Mouse (Mus musculus) testis, adult 2 months (tissue): Measurements from ENCODE around the gene Tjp3. TPM values are rescaled to one million over a fixed set of nuclear protein-coding genes. Genes with fewer than 3 reads are reported as not detected.

Source experiments
- H3K27ac ChIP-seq: fragments of 200-500 bp; 2 replicates; pipeline ENCODE4 v1.5.1; 2012; ENCODE audit warnings: low read depth, low read length; ENCODE audit not compliant: control insufficient read depth, insufficient read depth
- H3K27me3 ChIP-seq: fragments of 200-500 bp; 2 replicates; pipeline ENCODE4 v1.6.1; 2012; ENCODE audit warnings: mild to moderate bottlenecking, low read length, moderate library complexity; ENCODE audit not compliant: control insufficient read depth, insufficient read depth
- H3K36me3 ChIP-seq: fragments of 200-500 bp; 2 replicates; pipeline ENCODE4 v1.6.1; 2012; ENCODE audit warnings: mild to moderate bottlenecking, low read length; ENCODE audit not compliant: control insufficient read depth, insufficient read depth
- H3K4me1 ChIP-seq: fragments of 200-500 bp; 2 replicates; pipeline ENCODE4 v1.6.1; 2012; ENCODE audit warnings: low read length; ENCODE audit not compliant: control insufficient read depth, insufficient read depth
- H3K4me3 ChIP-seq: fragments of 200-500 bp; 2 replicates; pipeline ENCODE4 v1.5.1; 2012; ENCODE audit warnings: low read depth, mild to moderate bottlenecking, low read length, moderate library complexity, mixed read lengths; ENCODE audit not compliant: control insufficient read depth
- CTCF ChIP-seq: fragments of 200-500 bp; IDR thresholded peaks from 2 replicates; pipeline ENCODE4 v1.5.1; 2012; ENCODE audit warnings: low read depth, mild to moderate bottlenecking, inconsistent platforms, low read length, moderate library complexity; ENCODE audit not compliant: control insufficient read depth, insufficient read depth, insufficient replicate concordance
- POLR2A ChIP-seq: fragments of 200-500 bp; IDR thresholded peaks from 2 replicates; pipeline ENCODE4 v1.6.1; 2012; ENCODE audit warnings: low read depth, mild to moderate bottlenecking, inconsistent platforms, low read length, moderate library complexity; ENCODE audit not compliant: control insufficient read depth
- polyA plus RNA-seq: library from polyadenylated mRNA; depleted of rRNA; stranded (reverse); fragments of >200 nt; gene quantifications from 2 replicates; pipeline ENCODE4 v1.2.3, GENCODE M21; 2012

Tjp3 gene
- polyA plus RNA-seq, 1 experiment = 0.56 TPM

DNA sequence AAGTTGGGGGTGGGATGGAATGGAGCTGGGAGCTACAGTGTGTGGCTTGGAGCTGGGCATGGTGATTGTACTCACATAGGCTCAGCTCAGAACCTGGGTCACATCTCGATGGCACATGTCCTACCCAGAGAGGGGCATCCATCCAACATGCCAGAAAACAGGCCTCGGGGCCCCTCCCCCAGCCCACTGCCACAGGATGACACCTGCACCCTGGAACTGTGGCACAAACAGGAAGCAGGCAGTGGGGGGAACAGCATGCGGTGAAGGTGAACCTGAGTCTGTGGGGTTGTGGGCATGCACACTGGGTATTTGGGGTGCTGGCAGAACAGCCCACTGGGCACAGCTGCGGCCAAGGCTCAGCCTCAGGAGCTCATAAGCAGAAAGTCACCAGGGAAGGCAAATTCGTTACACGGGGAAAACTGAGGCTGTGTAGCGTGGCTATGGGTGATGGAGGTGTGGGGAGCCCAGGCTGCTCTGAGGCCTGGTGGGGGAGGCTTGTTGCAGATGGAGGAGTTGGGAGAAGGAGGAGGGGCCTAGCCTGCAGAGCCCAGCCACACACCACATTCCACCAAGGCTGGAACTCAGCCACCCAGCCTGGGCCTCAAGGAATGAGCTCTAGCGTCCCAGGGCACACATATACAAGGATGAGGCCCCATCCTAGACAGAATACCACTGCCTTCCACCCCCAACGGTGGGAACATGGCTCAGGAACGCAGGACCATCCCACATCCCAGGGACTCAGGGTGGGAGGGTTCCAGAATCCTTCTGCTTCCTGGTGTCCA, 38.0 kb upstream of the Tjp3 start:
- no peak for TF ChIP-seq POLR2A
- Histone ChIP-seq H3K27me3 (no peaks in the 10 kb centered on the region), H3K4me3 (no peak overlapping the region), H3K36me3 (no peaks in the 10 kb centered on the region), H3K27ac (peak overlapping the region; percentile 27; the same call in 1 of the 2 replicates), H3K4me1 (peaks cover 7% of the 10 kb centered on the region)

DNA sequence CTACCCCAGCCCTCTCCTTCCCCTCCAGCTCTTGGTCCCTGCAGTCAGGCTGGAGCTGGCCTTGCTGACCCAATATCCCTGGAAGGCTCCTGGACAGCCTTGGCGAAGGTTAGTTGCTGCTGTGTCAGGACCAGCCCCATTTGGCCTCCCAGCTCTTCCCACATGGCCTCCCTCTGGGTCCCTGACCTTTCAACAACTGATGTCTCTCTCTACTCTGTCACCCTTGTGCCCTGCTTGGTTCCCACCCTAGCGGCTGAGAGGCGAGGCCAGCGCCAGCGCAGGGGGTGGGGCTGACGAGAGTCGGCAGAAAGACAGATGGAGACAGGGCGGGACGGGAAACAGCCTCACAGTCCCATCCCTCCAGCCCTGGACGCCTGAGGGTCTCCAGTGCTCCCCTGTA, 37.0 kb upstream of the Tjp3 start, which contains the start of gene Tbxa2r:
TSS of gene Tbxa2r (plus strand) at position 346 of the 400 bp plus-strand sequence.
- Histone ChIP-seq H3K4me3 (no peak within 1 kb of the TSS), H3K27ac (peak within 1 kb of the TSS; percentile 27; the same call in 1 of the 2 replicates), H3K36me3 (no peaks in the 10 kb centered on the region; the same call in 1 of the 2 replicates), H3K4me1 (peaks cover 7% of the 10 kb centered on the region), H3K27me3 (no peaks in the 10 kb centered on the region)
- TF ChIP-seq POLR2A (no peak), CTCF (no peak)

DNA sequence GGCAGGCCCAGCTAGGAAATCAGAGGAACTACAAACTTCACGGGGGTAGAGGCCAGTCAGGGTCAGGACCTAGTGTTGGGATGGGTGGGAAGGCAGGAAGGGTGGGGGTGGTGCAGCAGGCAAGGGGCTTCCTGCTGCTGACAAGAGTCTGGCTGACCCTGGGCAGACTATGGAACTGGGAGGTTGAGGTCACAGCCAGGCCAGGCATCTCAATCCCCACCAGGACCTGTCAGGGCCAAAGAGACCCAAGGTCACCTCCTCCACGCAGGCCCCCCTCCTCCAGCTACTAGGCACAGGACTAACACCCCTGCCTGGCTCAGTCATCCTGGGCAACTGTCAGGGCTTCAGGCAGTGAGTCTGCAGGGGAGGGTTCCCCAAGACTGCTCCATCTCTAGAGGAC, 36.6 kb upstream of the Tjp3 start:
- H3K27me3 ChIP-seq = no peaks in the 10 kb centered on the region
- peaks cover 7% of the 10 kb centered on the region for H3K4me1 ChIP-seq
- TF ChIP-seq CTCF (no peak), POLR2A (no peak)
- H3K27ac ChIP-seq = no peak overlapping the region
- H3K4me3 ChIP-seq = no peak overlapping the region
- H3K36me3 ChIP-seq = no peaks in the 10 kb centered on the region; the same call in 1 of the 2 replicates

DNA sequence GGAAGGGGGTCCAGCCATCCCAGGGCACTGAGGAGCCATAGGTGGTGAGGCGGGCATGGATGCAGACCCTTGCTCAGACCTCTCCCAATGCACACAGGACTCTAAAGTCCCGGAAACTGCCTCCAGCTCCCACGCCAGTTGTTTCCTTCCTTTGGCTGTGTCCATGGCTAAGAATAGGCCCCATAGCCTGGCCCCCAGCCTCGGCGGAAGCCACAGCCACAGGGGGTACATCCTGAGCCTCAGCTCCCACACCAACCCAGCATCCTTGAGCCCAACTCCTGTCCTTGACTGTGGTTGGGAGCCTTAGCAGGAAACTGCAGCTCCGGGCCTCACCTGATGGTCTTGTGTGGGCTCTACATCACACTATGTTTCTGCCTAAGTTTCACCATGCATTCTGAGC, 35.5 kb upstream of the Tjp3 start:
- TF ChIP-seq POLR2A (no peak), CTCF (no peak)
- H3K4me3 ChIP-seq = no peak overlapping the region
- H3K36me3 ChIP-seq = no peaks in the 10 kb centered on the region; the same call in 1 of the 2 replicates
- no peaks in the 10 kb centered on the region for H3K27me3 ChIP-seq
- H3K4me1 ChIP-seq = no peaks in the 10 kb centered on the region; the same call in 1 of the 2 replicates
- no peak overlapping the region for H3K27ac ChIP-seq

DNA sequence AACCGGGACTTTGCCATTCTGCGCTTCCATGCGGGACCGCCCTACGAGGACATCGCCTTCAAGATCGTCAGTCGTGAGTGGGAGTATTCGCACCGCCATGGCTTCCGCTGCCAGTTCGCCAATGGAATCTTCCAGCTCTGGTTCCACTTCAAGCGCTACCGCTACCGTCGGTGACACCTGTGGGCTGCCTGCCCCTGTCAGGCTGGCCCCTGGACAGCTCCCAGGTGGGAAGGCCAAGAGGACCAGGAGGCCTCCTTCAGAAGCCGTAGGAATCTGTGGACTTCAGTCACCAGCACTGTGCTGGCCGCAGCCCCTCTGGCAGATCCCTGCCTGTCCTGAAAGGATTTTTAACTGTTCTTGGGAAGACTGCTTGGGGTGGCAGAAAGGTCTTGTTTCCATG, 34.4 kb upstream of the Tjp3 start:
- H3K4me3 ChIP-seq = no peak overlapping the region

DNA sequence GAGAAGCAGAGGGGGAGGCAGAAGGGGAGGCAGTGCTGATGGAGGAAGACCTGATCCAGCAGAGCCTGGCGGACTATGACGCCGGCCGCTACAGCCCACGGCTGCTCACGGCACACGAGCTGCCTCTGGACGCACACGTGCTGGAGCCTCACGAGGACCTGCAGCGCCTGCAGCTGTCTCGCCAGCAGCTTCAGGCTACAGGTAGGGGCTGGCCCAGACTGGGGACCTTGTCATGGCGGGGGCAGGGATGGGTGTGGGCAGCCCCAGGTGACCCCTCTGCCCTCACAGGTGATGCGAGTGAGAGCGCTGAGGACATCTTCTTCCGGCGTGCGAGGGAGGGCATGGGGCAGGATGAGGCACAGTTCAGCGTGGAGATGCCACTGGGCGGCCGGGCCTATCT, 33.8 kb upstream of the Tjp3 start:
- Histone ChIP-seq H3K27ac (no peak overlapping the region), H3K27me3 (no peaks in the 10 kb centered on the region), H3K4me1 (no peaks in the 10 kb centered on the region; the same call in none of the 2 replicates), H3K36me3 (no peaks in the 10 kb centered on the region; the same call in 1 of the 2 replicates), H3K4me3 (no peak overlapping the region)
- TF ChIP-seq CTCF (no peak), POLR2A (no peak)

More for the DNA sequence above, 34.4 kb upstream of the Tjp3 start:
- Histone ChIP-seq H3K36me3 (no peaks in the 10 kb centered on the region; the same call in 1 of the 2 replicates), H3K27ac (no peak overlapping the region), H3K4me1 (no peaks in the 10 kb centered on the region; the same call in none of the 2 replicates), H3K27me3 (no peaks in the 10 kb centered on the region)
- TF ChIP-seq POLR2A (no peak), CTCF (no peak)

DNA sequence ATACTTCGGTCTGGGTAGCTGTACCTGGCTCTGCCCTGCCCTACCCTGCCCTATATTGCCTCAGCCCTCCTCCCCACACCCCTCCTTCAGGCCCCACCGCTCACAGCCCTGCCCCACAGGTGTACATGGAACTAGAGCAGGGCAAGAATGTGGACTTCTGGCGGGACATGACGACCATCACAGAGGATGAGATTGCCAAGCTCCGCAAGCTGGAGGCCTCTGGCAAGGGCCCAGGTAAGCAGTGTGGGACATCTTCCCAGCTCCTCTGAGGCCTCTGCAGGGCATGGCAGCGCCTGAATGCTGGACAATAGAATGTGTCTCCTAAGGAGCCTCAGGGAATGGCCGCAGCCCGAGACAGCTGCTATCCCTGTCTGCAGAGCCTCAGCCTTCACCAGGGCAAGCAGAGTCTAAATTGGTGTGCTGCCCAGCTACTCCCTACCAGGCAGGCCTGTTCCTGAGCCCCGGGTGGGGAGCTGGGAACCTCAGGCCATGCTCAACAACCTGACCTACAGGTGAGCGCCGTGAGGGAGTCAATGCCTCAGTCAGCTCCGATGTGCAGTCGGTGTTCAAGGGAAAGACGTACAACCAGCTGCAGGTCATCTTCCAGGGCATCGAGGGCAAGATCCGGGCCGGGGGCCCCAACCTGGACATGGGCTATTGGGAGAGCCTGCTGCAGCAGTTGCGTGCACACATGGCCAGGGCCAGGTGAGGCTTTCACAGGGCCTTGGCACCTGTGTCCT, 32.6 kb upstream of the Tjp3 start:
- no peaks in the 10 kb centered on the region; the same call in 1 of the 2 replicates for H3K36me3 ChIP-seq
- H3K27ac ChIP-seq = no peak overlapping the region
- peaks cover 9% of the 10 kb centered on the region for H3K4me1 ChIP-seq
- H3K27me3 ChIP-seq = no peaks in the 10 kb centered on the region
- no peak overlapping the region for H3K4me3 ChIP-seq
- TF ChIP-seq POLR2A (no peak), CTCF (no peak)
